Mouse (Mus musculus) embryonic facial prominence, embryonic 10.5 days (tissue): ENCODE measurements around the gene Syngap1. TPM values are rescaled to one million over a fixed set of nuclear protein-coding genes. Genes with fewer than 3 reads are reported as not detected.

Experiments used
- DNase-seq: peaks from one replicate; pipeline ENCODE4 v3.0.0-alpha.2; 2017; ENCODE audit warnings: low spot score
- H3K27ac ChIP-seq: fragments of 300-500 bp; sonication (generic); replicated peaks from 2 replicates; pipeline ENCODE4 v1.5.1; 2016; ENCODE audit warnings: mild to moderate bottlenecking
- H3K27me3 ChIP-seq: fragments of 300-500 bp; sonication (generic); replicated peaks from 2 replicates; pipeline ENCODE4 v1.6.1; 2016; ENCODE audit warnings: low read depth, mild to moderate bottlenecking; ENCODE audit not compliant: poor library complexity, severe bottlenecking
- H3K36me3 ChIP-seq: fragments of 300-500 bp; sonication (generic); replicated peaks from 2 replicates; pipeline ENCODE4 v1.6.1; 2016; ENCODE audit warnings: mild to moderate bottlenecking, moderate library complexity
- H3K4me1 ChIP-seq: fragments of 300-500 bp; sonication (generic); 2 replicates; pipeline ENCODE4 v1.6.1; 2016
- H3K4me3 ChIP-seq: fragments of 300-500 bp; sonication (generic); 2 replicates; pipeline ENCODE4 v1.5.1; 2016; ENCODE audit warnings: mild to moderate bottlenecking, moderate library complexity
- H3K9me3 ChIP-seq: fragments of 300-500 bp; sonication (generic); 2 replicates; pipeline ENCODE4 v1.6.1; 2016; ENCODE audit warnings: mild to moderate bottlenecking
- WGBS: fragments of 180-500 bp; shearing (Covaris S2); methylation state at CpG from one replicate; pipeline ENCODE4 v1.1.7; 2016; 5-methylcytosine and 5-hydroxymethylcytosine counted together
- polyA plus RNA-seq: library from polyadenylated mRNA; unstranded; fragments of >200 nt; fragmentation: Nextera tagmentation; extraction: Ambion mirVana; gene quantifications from 2 replicates; pipeline ENCODE4 v1.2.1, GENCODE M21; 2016

Gene Syngap1
- polyA plus RNA-seq, 1 experiment from 2014 or later, result 1.4 TPM

DNA sequence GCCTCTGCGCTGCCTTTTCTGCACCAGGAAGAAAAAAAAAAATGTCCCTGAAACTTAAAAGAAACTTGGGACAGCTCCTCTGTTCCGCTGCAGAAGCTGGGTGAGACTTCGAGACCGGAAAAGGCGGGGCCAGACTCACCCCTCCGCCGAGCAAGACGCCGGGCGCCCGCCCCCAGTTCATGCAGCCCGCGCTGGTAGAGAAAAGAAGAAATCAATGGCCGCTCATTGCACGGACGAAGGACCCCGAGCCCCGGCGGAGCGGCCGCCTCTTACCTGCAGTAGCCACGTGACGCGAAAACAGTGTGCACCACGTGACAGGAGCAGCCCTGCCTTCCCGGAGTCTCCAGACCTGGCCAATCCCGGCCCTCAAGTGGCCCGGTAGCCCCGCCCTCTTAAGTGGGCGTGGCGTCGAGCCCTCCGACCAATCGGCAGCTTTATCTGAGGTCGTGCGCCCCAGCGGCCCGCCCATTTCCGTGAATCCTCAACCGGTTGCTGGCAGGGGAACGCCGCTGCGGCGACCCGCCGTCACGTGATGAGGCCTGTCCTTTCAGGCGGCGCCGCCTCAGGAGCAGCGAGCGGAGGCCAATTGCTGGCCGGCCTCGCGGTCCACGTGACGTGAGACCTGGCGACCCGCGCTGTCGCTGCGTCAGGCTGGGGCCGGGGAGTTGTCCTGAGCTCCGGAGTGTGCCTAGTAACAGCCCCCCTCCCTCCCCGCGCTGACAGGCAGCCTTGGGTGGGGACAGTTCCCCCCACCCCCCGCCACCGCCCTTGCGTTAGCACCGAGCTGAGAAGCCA, 1.7 kb upstream of the Syngap1 start, which contains the start of gene Cuta:
TSS of gene Cuta (minus strand) at position 392 of the 795 bp plus-strand sequence.
- peak; percentile 100 for DNase-seq
- Histone ChIP-seq H3K4me1 (peaks cover 63% of the 10 kb centered on the region), H3K4me3 (peak within 1 kb of the TSS; percentile 77), H3K27me3 (0 out of 2 replicates have a peak, but pooled peaks cover 2% of the 10 kb centered on the region), H3K36me3 (peaks cover 35% of the 10 kb centered on the region), H3K9me3 (no peaks in the 10 kb centered on the region), H3K27ac (peak within 1 kb of the TSS; percentile 92)
- under 1% methylated on average over 70 of the region's 70 CpGs for WGBS

DNA sequence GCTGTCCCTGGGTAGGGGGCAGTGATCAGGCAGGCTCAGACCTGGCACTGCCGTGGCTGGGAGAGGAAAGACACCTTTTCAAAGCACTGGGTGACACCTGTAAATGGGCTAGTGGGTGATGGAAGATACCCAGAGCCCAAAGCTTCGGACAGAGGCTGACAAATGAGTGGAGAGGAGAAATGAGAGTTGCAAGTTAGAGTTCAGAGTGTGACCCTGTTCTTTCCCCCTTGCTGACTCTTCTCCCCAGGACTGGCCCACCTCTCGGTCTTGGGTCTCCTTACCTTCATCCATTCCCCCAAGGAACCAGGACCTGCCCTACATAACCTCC, 1.1 kb upstream of the Syngap1 start:
- Histone ChIP-seq H3K4me3 (peak overlapping the region; percentile 77), H3K4me1 (peaks cover 66% of the 10 kb centered on the region), H3K27me3 (0 out of 2 replicates have a peak, but pooled peaks cover 6% of the 10 kb centered on the region), H3K27ac (peak overlapping the region; percentile 92), H3K9me3 (no peaks in the 10 kb centered on the region), H3K36me3 (peaks cover 34% of the 10 kb centered on the region)
- 2% methylated on average over 3 of the region's 3 CpGs for WGBS
- no peak for DNase-seq

DNA sequence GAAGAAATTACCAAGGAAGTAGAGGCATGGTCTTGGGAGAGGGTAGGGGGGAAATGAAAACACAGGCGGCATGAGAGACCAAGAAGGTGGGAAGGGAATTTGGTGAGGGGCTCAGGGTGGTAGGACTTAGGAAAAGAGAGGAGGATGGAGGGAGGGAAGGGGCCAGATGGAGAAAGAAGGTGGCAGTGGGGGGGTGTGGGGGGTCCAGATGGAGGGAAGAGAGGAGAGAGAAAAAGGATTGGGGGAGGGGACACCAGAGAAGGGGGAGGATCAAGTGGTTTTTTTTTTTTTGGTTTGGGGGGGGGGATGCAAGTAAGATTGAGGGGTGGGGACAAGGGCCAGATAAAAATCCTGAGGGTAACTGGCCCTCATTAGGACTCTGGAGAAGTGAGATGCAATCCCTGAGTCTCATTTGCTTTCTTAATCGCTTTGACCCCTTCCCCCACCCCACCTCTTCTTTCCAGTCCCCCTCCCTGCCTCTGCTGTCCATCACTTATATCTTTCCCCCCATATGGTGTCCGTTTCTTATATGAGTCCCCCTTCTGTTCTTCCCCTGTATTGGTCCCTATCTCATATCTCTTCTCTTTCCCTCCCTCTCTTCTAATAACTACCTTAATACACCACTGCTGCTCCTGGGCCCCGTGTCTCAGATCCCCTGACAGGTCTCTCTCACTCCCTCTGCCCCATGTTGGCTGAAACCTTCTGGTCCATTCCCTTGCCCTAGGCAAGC, 953 bp downstream of the Syngap1 start:
- WGBS, result 8% methylated on average over 4 of the region's 4 CpGs
- DNase-seq, result no peak
- H3K4me1 ChIP-seq, result peaks cover 77% of the 10 kb centered on the region

DNA sequence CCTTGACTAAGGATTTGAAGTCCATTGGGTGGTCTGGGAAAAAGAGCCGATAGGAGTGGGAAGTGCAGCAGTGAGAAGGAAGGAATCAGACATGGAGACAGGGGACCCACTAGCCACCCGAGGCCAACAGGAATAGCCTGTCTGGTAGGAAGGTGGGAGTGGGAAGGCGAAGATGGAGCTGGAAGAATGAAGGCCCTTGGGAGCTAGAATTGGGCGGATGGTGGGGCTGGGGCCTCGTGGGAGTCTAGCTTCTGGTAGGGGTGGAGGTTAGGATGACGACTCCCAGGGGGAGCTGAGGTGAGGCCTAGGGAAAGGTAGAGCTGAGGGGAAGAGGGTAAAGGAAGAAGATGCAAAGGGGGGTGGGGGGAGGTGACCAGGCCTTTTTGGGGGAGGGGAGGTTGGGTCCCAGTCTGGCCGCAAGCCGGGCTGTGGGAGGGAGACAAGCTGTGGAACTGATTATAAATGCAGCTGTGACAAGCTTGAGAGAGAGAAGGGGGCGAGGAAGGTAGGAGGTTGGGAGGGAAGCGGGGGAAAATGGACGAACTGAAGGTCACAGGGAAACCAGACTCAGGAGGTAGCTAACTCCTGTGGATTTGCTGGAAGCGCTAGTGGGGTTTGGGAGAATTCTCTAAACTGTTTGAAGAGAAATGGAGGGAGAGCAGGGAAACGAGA, 4.9 kb downstream of the Syngap1 start:
- H3K4me3 ChIP-seq, result peak overlapping the region; percentile 66
- peak overlapping the region; percentile 84 for H3K27ac ChIP-seq
- H3K4me1 ChIP-seq, result peaks cover 81% of the 10 kb centered on the region
- no peaks in the 10 kb centered on the region for H3K9me3 ChIP-seq
- no peak for DNase-seq
- H3K36me3 ChIP-seq, result peaks cover 7% of the 10 kb centered on the region
- H3K27me3 ChIP-seq, result peaks cover 27% of the 10 kb centered on the region
- WGBS, result 26% methylated on average over 13 of the region's 13 CpGs

More for the DNA sequence above, 953 bp downstream of the Syngap1 start:
- peak overlapping the region; percentile 96 for H3K27ac ChIP-seq
- peaks cover 18% of the 10 kb centered on the region for H3K27me3 ChIP-seq
- H3K36me3 ChIP-seq, result peaks cover 13% of the 10 kb centered on the region
- H3K4me3 ChIP-seq, result peak overlapping the region; percentile 71
- H3K9me3 ChIP-seq, result no peaks in the 10 kb centered on the region

DNA sequence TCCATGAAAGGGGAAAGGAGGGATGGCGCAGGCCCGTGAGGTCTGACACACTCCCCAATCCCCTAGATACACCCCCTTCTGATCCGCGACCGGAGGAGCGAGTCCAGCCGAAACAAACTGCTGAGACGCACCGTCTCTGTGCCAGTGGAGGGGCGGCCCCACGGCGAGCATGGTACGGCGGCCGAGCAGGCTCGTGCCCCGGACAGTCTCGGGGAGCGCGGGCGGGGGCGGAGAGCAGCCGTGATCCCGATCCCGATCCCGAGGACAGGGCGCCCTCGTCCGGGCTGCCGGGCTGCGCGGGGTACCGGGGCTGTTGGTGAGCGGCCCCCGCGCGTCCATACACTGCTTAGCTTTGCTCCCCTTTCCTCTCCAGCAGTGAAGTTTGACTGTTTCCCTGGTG, 5.5 kb downstream of the Syngap1 start:
- peak; percentile 77 for DNase-seq
- Histone ChIP-seq H3K27ac (peak overlapping the region; percentile 84), H3K9me3 (no peaks in the 10 kb centered on the region), H3K36me3 (peaks cover 7% of the 10 kb centered on the region), H3K4me1 (peaks cover 81% of the 10 kb centered on the region), H3K4me3 (peak overlapping the region; percentile 66), H3K27me3 (peaks cover 27% of the 10 kb centered on the region)
- WGBS, result under 1% methylated on average over 37 of the region's 37 CpGs

DNA sequence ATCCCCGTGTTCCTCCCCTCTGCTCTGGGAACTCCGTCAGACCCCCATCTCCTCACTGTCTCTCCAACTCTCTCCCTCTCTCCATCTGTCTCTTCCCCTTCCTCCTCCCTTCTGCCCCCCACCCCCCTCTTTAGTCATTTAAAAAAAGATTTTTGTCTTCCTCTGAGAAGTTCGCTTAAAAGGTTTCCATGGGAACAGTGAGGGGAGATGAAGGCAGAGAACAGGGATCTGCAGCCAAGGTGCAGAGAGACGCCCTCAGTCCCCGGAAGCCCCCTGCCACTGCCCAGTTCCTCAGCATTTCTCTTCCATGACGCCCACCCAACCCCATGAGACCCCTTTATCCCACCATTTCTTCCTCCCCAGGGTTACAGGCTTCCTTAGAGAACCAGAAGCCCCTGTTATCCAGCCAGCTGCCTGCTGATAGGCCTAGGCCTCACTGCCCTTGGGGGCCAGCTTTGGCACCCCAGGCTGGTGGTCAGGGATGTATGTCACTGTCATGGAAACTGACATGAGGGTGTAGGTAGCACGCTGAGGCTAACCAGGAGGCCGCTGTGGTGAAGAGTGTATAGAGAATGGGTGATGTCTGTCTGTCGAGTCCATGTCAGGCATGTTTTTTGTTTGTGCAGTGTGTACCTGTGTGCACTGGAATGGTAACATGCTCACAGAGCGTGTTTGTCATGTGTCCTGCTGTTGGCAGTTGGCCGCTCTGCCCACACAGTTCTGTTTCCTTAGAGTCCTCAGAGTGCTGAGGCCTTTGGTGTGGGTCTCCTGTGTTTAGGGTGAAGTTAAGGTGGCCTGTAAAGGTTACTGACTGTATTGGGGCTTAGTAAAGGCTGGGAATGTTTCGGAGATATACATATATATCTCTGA, 6.4 kb downstream of the Syngap1 start:
- Histone ChIP-seq H3K4me3 (peak overlapping the region; percentile 66), H3K9me3 (no peaks in the 10 kb centered on the region), H3K27ac (peak overlapping the region; percentile 84), H3K36me3 (peaks cover 7% of the 10 kb centered on the region), H3K27me3 (peaks cover 31% of the 10 kb centered on the region), H3K4me1 (peaks cover 81% of the 10 kb centered on the region)
- WGBS, result 45% methylated on average over 12 of the region's 12 CpGs
- no peak for DNase-seq

DNA sequence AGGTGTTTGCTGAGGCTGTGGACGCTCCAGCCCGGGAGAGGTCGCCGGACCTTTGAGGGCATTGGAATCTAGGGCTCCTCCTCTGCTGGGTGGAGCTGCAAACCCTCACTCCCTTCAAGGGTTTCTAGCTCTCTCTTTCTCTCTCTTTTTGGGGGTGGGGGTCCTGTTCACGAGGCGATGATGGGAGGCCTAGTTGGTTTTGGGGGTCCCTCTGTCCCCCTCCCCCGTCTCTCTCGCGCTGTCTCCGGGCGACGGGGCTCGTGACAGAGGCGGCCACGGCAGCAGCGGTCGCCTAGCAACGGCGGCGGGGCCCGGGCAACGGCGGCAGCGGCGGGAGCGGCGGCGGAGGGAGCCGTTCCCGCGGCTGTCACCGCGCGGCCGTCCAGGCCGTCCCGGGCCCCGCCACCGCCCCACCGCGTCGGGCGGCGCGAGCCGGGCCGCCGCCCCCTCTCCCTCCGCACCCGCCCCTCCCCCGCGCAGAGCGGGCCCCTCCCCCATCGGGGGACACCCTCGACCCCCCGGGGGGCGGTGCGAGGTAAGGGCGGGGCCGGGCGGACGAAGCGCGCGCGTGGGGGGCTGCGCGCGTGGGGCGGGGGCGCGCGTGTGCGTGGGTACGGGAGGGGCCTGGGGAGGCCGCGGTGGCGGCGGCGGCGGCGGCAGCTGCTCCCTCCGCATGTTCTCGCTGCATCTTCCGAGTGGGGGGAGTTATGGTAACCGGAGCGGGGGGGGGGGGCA, 7.4 kb downstream of the Syngap1 start:
- peak overlapping the region; percentile 88 for H3K27ac ChIP-seq
- H3K9me3 ChIP-seq, result no peaks in the 10 kb centered on the region
- peak; percentile 68 for DNase-seq
- peak overlapping the region; percentile 77 for H3K4me3 ChIP-seq
- H3K36me3 ChIP-seq, result peaks cover 15% of the 10 kb centered on the region
- WGBS, result under 1% methylated on average over 75 of the region's 87 CpGs
- peaks cover 41% of the 10 kb centered on the region for H3K27me3 ChIP-seq
- H3K4me1 ChIP-seq, result peaks cover 86% of the 10 kb centered on the region

DNA sequence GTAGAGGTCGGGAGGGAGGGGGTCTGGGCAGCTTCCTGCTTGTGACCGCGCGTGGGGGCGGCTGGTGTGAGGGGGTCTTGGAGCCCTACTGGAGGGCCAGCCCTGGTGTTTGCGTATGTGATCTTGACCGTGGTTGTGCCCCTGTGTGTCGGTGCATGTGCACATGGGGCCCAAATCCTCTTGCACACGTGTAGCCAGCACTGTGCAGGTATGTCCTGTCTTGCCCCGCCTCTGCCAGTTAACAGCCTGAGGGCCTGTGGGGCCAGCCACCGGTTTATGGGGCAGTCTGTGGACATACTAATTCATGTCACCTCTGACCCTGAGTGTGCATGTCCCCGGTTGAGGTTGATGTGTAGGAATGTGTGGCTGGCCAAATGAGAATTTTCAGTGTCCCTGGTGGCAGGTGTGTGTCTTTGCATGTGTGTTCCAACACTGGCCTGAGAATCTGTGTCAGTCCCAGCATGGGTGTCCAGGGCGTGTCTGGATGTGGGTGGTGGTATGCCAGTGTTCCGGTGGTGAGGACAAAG, 8.1 kb downstream of the Syngap1 start:
- Histone ChIP-seq H3K27ac (peak overlapping the region; percentile 88), H3K27me3 (peaks cover 45% of the 10 kb centered on the region), H3K9me3 (no peaks in the 10 kb centered on the region), H3K4me3 (peak overlapping the region; percentile 77), H3K4me1 (peaks cover 93% of the 10 kb centered on the region), H3K36me3 (peaks cover 16% of the 10 kb centered on the region)
- WGBS, result 9% methylated on average over 13 of the region's 14 CpGs
- peak; percentile 56 for DNase-seq

DNA sequence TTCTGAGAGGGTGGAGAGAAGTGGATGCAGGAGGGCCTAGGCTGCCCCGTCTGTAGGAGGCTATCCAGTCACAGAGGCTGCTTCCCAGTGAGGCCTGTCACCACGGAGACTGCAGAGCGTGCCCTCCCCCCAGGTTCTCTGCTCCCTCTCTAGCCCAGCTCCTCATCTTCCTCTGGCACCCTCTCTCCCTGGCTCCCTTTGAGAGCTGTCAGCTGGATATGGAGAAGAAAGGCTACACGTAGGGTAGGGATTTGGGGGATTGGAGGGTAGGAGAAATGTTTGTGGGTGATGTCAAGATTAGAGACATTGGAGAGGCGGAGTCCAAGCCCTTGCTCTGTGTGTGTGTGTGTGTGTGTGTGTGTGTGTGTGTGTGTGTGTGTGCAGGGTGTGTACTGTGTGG, 8.8 kb downstream of the Syngap1 start:
- Histone ChIP-seq H3K27me3 (peaks cover 39% of the 10 kb centered on the region), H3K4me1 (peaks cover 89% of the 10 kb centered on the region), H3K27ac (peak overlapping the region; percentile 88), H3K36me3 (peaks cover 14% of the 10 kb centered on the region), H3K9me3 (no peaks in the 10 kb centered on the region), H3K4me3 (peak overlapping the region; percentile 77; the same call in 1 of the 2 replicates)
- DNase-seq, result no peak
- WGBS, result 45% methylated on average over 5 of the region's 5 CpGs

DNA sequence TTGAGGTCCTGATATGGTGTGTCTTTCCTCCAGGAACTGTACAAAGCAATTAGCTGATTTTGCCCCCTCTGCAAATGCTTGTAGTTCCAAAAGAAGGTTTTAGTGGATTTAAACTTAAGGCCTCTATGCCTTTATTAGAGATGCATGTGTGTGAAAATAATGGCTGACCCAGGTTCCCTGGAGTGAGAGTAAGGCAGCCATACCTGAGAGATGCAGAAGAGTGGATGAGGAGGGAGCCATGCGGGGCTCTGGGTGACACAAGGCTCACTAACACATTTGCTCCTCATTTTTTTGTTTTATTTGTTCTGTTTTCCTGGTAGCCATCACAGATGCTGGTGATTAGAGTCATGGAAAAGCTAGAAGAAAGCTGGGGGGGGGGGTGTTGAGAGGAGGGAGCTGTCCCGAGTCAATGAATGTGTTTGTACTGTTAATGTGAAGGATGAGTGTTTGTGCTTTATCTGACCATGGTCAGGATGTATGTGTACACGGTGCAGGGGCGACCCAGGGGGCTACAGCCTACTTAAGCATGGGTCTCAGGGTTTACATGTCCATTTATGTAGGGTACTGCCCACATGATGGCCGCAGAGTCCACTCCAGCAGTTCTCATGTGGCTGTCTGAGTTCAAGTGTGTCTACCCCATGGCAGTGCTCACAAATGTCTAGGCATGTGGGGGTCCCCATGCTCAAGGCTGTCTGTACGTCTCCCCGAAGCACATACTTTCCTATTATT, 9.7 kb downstream of the Syngap1 start:
- 36% methylated on average over 7 of the region's 7 CpGs for WGBS
- Histone ChIP-seq H3K36me3 (peaks cover 22% of the 10 kb centered on the region), H3K27ac (peak overlapping the region; percentile 88), H3K9me3 (no peaks in the 10 kb centered on the region), H3K4me3 (peak overlapping the region; percentile 77), H3K27me3 (peaks cover 33% of the 10 kb centered on the region), H3K4me1 (peaks cover 82% of the 10 kb centered on the region)
- no peak for DNase-seq
